Mouse (Mus musculus) brain, adult 2 months (tissue): Measurements from ENCODE around the gene Frmd3.
"Not testable (repeated sequence)": the region's sequence is repeated elsewhere in the genome, so short reads cannot be mapped to it uniquely, and the experiment has no call there.

Experiments used
- DNase-seq: peaks from one replicate; pipeline ENCODE4 v3.0.0; 2011; ENCODE audit warnings: low read depth, low spot score

The Frmd3 gene

DNA sequence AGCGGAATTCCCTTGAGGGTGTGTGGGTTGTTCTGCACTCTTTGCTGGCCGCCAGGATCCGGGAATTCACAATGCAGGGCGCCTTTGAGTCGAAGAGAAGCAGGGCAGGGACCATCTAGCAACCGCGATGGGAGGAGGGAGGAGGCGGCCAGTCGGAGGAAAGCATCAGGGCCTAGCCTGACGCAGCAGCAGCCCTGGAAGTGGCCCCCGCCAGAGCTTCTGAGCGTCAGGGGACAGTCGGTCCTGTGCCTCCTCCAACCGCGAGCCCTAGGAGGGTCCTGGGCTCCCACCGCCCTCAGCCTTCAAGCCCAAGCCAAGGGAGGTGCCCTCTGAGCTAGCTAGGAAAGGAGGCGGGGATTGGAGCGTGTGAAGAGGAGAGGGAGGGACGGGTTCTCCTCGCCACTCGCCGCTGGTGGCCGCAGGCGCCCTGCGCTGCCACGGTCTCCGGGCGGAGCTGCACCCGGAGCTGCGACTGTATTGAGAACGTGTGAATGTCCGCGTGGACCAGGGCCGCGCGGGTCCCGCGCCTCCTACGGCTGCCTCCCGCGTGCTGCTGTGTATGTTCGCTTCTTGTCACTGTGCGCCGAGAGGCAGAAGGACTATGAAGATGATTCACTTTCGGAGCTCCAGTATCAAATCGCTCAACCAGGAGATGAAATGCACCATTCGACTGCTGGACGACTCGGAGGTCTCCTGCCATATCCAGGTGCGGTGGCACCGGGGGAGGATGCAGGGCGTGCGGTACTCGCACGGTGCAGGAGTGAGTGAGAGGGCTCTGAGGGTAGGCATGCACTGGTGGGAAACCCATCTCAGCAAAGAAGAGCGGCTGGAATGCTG is at the start of gene Frmd3:
Frmd3 (plus strand) TSS at position 232 of the 837 bp plus-strand sequence.
- peak; percentile 84 for DNase-seq

DNA sequence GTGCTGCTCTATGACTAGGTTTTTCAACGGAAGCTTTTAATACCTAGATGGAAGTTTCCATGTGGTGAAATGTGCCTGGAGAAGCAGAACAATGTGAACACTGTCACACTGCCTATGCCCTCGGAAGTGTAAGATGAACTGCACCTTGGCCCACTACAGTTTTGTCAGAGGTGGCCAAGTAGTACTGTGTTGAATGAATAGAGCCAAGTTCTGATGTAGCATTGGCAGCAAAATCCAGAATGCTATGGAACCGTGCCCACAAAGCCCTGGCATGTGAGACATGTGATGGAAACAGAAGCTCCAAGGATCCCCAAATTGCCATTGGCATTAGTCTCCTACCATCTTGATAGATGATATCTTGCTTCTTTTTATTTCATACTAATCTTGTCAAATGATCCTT is 32.8 kb upstream of the Frmd3 start:
- peak; percentile 3 for DNase-seq

DNA sequence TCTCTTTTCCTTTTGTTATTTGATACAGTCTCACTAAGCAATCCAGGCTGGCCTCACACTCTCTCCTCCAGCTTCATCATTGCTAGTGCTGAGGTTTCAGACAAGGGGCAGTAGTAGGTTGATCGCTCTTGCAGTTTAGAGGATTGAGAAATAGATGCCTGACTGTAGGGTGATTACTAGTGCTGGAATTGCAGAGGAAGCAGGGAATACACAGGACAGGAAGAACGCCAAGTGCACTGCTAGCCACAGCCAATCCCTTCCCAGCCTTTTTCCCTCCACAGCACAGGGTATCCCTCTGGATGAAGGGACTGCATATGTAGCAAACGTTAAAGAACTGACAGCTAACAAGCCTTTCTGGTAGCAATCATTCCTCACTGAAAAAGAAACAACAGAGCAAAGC is 965 bp upstream of the Frmd3 start:
- DNase-seq = peak; percentile 53

DNA sequence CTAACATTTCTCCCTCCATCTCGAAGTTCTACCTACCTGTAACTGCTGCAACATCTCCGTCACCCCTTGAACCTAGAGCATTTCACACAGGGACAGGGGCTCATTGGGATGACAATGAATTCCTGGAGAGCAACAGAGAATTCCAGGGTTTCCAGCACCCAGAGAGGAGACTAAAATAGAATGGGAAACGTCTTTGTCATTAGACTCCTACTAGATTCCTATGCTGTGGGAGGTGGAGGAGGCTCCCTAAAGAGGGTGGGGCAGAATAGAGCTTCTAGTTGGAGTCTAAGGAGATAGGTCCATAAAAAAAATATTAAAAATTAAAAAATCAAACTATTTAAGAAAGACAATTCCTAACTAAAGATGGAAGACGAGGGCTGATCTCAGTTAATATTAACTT is 542 bp upstream of the Frmd3 start:
- DNase-seq = peak; percentile 52

DNA sequence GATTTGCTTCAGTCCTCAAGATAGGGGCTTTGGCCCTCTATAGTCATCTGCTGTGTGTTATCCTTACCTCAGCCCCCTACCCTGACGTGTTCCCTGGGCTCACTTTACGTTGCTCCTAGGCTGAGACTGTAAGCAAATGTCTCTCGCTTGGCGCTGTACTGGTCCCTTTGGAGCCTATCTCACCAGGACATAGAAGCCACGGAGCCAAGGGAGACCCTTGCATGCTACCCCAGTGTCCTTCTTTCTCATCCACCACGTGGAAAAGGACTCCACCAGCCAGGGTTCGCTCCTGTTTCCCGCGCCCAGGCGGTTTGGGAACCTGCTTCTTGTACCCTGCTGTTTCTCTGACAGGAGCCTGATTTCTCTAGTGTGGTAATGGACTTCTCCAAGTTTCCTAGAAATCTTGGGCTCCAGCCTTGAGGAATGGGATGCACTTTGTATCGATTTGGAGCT is 832 bp downstream of the Frmd3 start:
- DNase-seq = peak; percentile 35

DNA sequence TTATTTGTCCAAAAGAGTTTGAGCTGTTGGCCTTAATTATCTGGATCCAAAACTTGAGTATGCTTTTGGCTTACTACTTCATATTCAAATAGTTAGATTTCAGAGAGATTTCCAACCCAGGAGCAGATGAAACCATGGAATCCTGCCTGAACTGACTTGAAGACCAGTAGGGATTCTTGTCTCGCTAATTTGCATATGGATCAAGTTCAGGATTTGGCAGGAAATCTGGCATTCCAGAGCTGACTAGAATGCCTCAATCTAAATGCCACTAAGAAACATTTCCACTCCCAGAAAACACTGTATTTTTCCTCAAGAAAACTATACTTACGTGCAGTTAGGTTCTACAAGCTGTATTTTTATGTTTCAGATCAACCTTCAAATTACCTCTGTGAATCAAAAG is 6.8 kb downstream of the Frmd3 start:
- peak; percentile 45 for DNase-seq

DNA sequence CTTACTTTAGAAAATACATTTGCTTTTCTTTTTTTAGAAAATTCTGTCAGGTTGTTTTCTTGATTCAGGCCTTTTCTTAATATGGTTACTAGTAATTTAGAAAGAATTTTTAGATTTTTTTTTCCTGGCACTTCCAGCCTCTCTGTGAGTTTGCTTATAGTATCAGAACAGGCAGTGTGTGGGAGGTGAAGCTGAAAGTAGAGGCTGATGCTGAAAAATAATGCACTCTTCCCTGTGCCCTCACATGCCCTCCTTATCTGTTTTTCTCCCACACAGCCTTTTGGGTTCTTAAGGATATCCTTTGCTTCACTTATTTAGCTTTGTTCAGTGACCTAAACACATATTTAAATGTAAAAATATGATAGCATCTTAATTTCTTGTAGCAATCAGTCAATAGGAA is 30.0 kb downstream of the Frmd3 start:
- peak; percentile 74 for DNase-seq

DNA sequence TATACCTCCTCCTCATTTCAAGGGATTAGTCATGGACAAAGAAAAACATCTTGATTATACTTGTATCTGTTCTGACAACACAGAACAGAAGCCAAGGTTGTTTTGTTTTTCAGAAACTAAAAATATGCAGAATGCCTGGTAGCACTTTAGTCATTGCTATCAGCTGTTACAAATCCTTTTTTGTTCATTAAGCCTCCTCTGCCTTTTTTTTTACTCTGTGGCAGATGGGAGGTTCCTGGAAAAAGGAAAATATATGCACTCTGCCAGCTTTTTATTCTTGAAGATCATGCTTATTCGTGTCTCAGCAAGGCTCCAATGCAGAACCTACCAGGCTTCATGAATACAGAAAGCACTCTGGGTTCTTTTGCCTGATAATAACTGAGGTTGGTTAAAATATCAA is 38.5 kb downstream of the Frmd3 start:
- peak; percentile 79 for DNase-seq

DNA sequence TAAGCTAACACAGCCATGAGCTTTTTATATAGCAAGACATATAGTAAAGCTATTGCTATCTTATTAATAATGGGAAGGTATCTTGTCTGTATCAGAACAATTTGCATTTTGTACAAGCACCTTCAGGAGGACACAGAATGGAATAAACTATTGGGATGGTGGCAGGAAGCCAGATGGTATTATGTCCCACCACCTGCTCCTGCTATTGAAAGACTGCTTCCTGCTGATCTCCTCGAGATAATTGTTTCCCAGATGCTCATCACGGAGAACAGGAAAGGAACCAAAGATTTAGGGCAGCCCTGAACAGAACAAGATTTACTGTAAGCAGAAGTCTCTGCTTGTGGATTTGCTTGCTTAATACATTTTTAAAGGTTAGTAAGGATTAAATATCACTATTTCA is 63.5 kb downstream of the Frmd3 start:
- DNase-seq = peak; percentile 69

DNA sequence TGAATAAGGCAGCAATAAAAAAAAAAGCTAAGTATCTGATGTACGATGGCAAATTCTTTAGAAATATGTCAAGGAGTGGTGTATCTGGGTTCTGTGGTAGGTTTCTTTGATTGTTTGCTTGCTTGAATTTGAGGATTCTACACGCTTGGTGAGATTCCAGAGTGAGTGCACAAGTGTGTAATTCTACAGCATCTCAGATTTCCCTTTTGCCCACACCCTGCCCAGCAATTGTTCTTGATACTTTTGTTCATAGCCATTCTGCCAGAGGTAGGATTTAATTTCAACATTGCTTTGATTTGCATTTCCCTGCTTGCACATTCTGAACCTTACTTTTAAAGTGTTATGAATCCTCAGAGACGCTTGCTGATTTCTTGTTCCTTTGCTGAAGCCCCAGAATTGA is 97.6 kb downstream of the Frmd3 start:
- DNase-seq = no peak

DNA sequence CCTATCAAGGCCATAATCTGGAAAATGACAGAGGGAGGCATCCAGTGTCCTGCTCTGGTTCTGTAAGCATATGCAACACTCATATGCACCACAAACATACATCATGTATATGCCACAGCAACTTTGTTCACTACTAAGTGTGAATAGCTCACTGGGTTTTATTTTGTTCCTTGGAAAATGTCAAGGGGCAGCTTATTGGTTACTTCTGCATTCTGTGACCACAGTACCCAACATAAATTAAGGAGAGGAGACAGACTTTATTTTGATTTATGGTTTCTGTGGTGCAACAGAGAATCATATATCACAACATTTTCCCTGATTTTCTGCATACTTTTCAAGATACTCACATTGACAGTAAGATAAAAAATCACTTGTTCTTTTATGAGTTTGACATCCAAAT is 178.3 kb downstream of the Frmd3 start:
- no peak for DNase-seq

DNA sequence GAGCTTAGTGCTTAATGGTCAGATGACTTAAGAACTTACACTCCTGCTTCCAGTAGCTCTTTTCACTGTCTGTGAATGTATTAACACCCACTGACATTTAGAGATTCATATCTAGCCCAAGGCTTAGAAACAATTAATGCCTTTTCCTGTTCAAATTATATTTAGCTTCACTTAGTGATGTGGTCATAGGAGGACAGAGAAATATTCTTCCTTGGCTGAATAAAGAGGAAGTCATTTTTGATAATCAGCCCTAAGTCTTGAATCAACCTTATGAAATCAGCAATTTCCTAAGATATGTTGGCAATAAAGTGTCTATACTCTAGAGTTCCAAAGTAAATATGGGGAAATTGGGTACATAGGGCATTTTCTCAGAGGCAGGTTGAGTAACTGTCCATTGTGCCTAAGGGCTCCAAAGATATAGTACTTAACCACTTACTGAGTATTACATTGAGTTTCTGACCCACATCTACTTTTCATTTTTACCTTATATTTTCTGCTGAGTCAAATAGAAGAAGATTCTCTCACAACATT is 188.1 kb downstream of the Frmd3 start:
- DNase-seq = no peak

DNA sequence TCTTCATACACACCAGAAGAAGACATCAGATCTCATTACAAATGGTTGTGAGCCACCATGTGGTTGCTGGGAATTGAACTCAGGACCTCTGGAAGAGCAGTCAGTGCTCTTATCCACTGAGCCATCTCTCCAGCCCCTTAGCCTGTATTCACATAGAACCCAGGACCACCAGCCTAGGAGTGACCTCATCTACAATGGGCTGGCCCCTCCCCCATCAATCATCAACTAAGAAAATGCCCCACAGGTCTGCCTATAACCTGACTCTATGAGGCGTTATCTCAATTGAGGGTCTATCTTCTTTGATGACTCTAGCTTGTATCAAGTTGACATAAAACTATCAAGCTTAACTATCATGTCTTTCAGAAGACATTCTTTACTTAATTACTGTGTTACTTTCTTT is 208.5 kb downstream of the Frmd3 start:
- DNase-seq = not testable (repeated sequence)

DNA sequence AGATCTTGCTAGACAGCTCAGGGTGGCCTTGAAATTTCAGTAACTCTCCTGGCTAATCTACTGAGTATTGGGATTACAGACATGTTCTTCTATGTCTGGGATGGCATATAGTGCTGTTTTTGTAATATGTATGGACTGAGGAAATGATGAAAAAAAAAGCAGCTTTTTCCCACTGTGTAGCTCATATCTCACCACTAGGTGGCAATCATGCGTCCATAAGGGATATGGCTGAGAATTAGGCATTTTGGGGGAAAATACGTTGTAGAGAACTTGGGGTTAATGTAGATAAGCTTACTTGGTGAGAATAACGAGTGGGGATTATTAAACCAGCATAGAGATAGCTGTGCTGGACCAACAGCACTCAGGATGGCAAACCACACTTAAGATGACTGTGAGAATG is 209.1 kb downstream of the Frmd3 start:
- DNase-seq = peak; percentile 33

DNA sequence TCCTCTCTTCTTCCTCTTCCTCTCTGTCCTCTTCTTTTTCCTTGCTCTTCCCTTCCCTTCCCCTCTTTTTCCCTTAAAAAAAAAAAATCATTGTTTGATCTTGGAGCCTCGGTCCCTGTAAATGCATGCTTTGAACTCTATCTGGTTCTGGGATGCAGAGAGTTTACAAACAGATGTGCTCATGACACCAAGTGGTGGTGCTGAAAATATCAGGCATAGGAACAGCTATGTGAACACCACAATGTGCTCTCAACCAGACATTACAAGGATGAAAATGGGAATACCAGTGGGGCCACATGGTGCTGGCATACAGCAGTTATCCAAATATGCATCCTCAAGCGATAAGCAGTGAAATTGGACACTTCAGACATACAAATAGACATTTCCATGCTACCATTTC is 211.0 kb downstream of the Frmd3 start:
- DNase-seq = peak; percentile 22

DNA sequence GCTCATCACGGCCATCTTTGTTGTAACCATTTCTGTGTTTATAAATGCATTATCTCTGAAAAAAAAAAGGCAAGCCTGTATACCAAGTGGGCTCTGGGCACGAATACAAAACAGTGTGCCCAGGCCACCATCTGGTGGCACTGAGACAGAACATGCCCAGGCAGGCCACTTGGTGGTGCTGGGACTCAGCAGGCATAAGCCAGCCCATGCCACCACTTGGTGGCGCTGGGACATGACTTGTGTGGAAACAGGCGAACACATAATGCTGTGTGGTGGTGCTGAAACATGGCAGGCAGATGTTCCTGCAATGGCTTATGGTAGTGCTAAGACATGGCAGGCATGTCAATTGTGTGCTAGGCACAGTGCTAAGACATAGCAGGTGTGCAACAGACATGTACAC is 217.8 kb downstream of the Frmd3 start:
- peak; percentile 31 for DNase-seq

DNA sequence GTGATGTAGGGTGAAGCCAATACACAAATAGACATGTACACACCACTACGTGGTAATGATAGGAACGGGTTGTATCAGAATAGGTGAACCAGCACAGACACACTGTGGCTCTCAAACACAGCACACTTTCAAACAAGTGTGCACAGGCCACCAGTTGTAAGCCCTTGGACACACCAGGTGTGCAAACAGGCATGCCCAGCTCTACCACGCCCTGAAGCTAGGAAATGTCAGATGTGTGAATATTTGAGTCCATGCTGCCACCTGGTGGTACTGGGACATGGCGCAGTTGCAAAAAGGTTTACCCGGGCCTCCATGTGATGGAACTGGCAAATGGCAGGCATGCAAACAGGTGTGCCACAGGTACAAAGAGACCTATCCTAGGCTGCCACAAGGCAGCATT is 218.2 kb downstream of the Frmd3 start:
- peak; percentile 72 for DNase-seq

DNA sequence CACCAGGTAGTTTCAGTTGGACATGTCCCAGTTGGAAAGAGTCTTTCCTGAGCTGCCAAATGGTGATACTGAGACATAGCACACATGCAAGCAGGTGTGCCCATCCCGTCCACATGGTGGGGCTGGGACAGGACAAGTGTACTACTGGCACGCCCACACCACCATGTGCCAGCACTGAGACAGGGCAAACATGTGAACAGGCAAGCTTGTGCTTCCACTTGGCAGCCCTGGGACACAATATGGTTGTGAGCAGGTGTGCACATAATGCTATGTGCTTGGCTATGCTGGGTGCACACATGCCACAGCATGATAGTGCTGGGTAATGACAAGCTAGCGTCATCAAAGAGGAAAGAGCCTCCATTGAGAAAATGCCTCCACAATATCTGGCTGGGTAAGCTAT is 220.3 kb downstream of the Frmd3 start:
- peak; percentile 12 for DNase-seq

DNA sequence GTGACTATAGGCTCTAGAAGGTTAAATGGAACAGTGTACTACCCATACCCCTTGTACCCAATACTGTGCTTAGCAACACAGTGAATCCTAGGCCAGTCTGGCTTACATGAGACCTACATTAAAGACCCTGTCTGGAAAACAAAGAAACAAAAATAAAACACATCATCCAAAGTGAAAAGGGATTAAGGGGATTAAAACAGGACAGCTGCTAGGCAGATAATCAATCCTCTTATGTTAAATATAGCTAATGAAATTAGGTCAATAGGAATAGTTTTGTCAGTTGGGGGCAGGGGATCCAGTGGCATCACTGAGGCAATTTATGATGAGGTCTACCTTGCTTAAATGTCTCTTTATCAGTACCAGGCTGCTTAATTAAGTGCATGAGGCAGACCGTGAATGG is 228.9 kb downstream of the Frmd3 start, which contains the start of gene Kdm4c:
Kdm4c (plus strand) TSS at position 322 of the 400 bp plus-strand sequence.
- DNase-seq = no peak
